Mouse (Mus musculus) forebrain, embryonic 15.5 days (tissue): Measurements from ENCODE around the gene Dpep2nb. TPM values are rescaled to one million over a fixed set of nuclear protein-coding genes. Genes with fewer than 3 reads are reported as not detected.

Experiments used
- ATAC-seq: fragments of 200-750 bp; cut with Nextera tagmentation; replicated peaks from 2 replicates; pipeline ENCODE4 v1.8.0; 2017; ENCODE audit warnings: mild to moderate bottlenecking, moderate TSS enrichment, moderate library complexity
- H3K27ac ChIP-seq: fragments of 300-500 bp; sonication (generic); replicated peaks from 2 replicates; pipeline ENCODE4 v1.5.1; 2015; ENCODE audit warnings: mild to moderate bottlenecking, inconsistent platforms
- H3K27me3 ChIP-seq: fragments of 300-500 bp; sonication (generic); 2 replicates; pipeline ENCODE4 v1.6.1; 2015; ENCODE audit warnings: inconsistent platforms
- H3K36me3 ChIP-seq: fragments of 300-500 bp; sonication (generic); 2 replicates; pipeline ENCODE4 v1.6.1; 2015; ENCODE audit warnings: mild to moderate bottlenecking, inconsistent platforms
- H3K4me1 ChIP-seq: fragments of 300-500 bp; sonication (generic); 2 replicates; pipeline ENCODE4 v1.6.1; 2015; ENCODE audit warnings: inconsistent platforms
- H3K4me2 ChIP-seq: fragments of 300-500 bp; sonication (generic); replicated peaks from 2 replicates; pipeline ENCODE4 v1.6.1; 2015; ENCODE audit warnings: mild to moderate bottlenecking, inconsistent platforms
- H3K4me3 ChIP-seq: fragments of 300-500 bp; sonication (generic); 2 replicates; pipeline ENCODE4 v1.5.1; 2015; ENCODE audit warnings: mild to moderate bottlenecking, inconsistent platforms
- H3K9ac ChIP-seq: fragments of 300-500 bp; sonication (generic); replicated peaks from 2 replicates; pipeline ENCODE4 v1.6.1; 2015; ENCODE audit warnings: mild to moderate bottlenecking, inconsistent platforms
- H3K9me3 ChIP-seq: fragments of 300-500 bp; sonication (generic); 2 replicates; pipeline ENCODE4 v1.6.1; 2016; ENCODE audit warnings: inconsistent platforms
- whole genome bisulfite sequencing: fragments of 180-500 bp; shearing (Covaris S2); methylation state at CpG from one replicate; pipeline ENCODE4 v1.1.7; 2015; ENCODE audit warnings: mixed read lengths; 5-methylcytosine and 5-hydroxymethylcytosine counted together
- polyA plus RNA-seq: library from polyadenylated mRNA; unstranded; fragments of >200 nt; fragmentation: Nextera tagmentation; extraction: Ambion mirVana; gene quantifications from 2 replicates; pipeline ENCODE4 v1.2.1, GENCODE M21; 2015

Gene Dpep2nb
- polyA plus RNA-seq, result not detected in 2 replicates

- no peak within 1 kb of the TSS for H3K27ac ChIP-seq
- H3K9me3 ChIP-seq, result no peaks in the 10 kb centered on the region
- H3K9ac ChIP-seq, result no peak within 1 kb of the TSS
- 0 out of 2 replicates have a peak, but pooled peaks cover 3% of the 10 kb centered on the region for H3K36me3 ChIP-seq
- no peak for ATAC-seq
- H3K27me3 ChIP-seq, result no peaks in the 10 kb centered on the region
- 85% methylated on average over 4 of the region's 4 CpGs for WGBS
- H3K4me2 ChIP-seq, result no peak within 1 kb of the TSS
- H3K4me3 ChIP-seq, result no peak within 1 kb of the TSS
- peaks cover 13% of the 10 kb centered on the region for H3K4me1 ChIP-seq
These were observed at the start of gene Dpep2nb for GRCm38 (mm10) chr8:106005875-106006274. TSS of gene Dpep2nb (minus strand) at chr8:106005975.

GRCm38 (mm10) chr8:106055038-106055437 lies 49.3 kb upstream of the Dpep2nb start:
- WGBS, result 53% methylated on average over 3 of the region's 3 CpGs
- Histone ChIP-seq H3K9me3 (no peaks in the 10 kb centered on the region), H3K4me3 (no peak overlapping the region), H3K27me3 (no peaks in the 10 kb centered on the region), H3K4me2 (no peak overlapping the region), H3K27ac (no peak overlapping the region), H3K36me3 (peaks cover 16% of the 10 kb centered on the region), H3K9ac (no peak overlapping the region), H3K4me1 (peaks cover 7% of the 10 kb centered on the region)
- ATAC-seq, result no peak

- ATAC-seq, result no peak
- H3K4me3 ChIP-seq, result no peak overlapping the region
- no peaks in the 10 kb centered on the region for H3K27me3 ChIP-seq
- no peak overlapping the region for H3K27ac ChIP-seq
- H3K4me1 ChIP-seq, result peaks cover 7% of the 10 kb centered on the region
- WGBS, result 80% methylated on average over 6 of the region's 6 CpGs
- no peaks in the 10 kb centered on the region for H3K9me3 ChIP-seq
- peaks cover 16% of the 10 kb centered on the region for H3K36me3 ChIP-seq
- no peak overlapping the region for H3K4me2 ChIP-seq
- no peak overlapping the region for H3K9ac ChIP-seq
These were observed 48.5 kb upstream of the Dpep2nb start for GRCm38 (mm10) chr8:106054190-106054811.

- no peaks in the 10 kb centered on the region for H3K4me1 ChIP-seq
- no peak overlapping the region for H3K4me3 ChIP-seq
- no peak overlapping the region for H3K4me2 ChIP-seq
- peaks cover 16% of the 10 kb centered on the region for H3K36me3 ChIP-seq
- ATAC-seq, result no peak
- H3K27me3 ChIP-seq, result no peaks in the 10 kb centered on the region
- H3K27ac ChIP-seq, result no peak overlapping the region
- H3K9ac ChIP-seq, result no peak overlapping the region
- H3K9me3 ChIP-seq, result no peaks in the 10 kb centered on the region
- 91% methylated on average over 9 of the region's 9 CpGs for WGBS
These were observed 46.8 kb upstream of the Dpep2nb start for GRCm38 (mm10) chr8:106052510-106053089.

- no peak overlapping the region for H3K9ac ChIP-seq
- 96% methylated on average over 3 of the region's 3 CpGs for WGBS
- no peak overlapping the region for H3K4me2 ChIP-seq
- H3K9me3 ChIP-seq, result no peaks in the 10 kb centered on the region
- H3K27me3 ChIP-seq, result no peaks in the 10 kb centered on the region
- no peak overlapping the region for H3K4me3 ChIP-seq
- H3K4me1 ChIP-seq, result no peaks in the 10 kb centered on the region
- no peak overlapping the region for H3K27ac ChIP-seq
- no peak for ATAC-seq
- H3K36me3 ChIP-seq, result peaks cover 20% of the 10 kb centered on the region
These were observed 45.3 kb upstream of the Dpep2nb start for GRCm38 (mm10) chr8:106051068-106051467.

GRCm38 (mm10) chr8:106049840-106050239 lies 44.1 kb upstream of the Dpep2nb start:
- Histone ChIP-seq H3K27ac (no peak overlapping the region), H3K9me3 (no peaks in the 10 kb centered on the region), H3K4me3 (no peak overlapping the region), H3K9ac (no peak overlapping the region), H3K27me3 (no peaks in the 10 kb centered on the region), H3K4me1 (no peaks in the 10 kb centered on the region), H3K4me2 (no peak overlapping the region), H3K36me3 (peaks cover 20% of the 10 kb centered on the region)
- ATAC-seq, result no peak
- WGBS, result 89% methylated on average over 6 of the region's 6 CpGs

GRCm38 (mm10) chr8:106047854-106048630 lies 42.3 kb upstream of the Dpep2nb start:
- Histone ChIP-seq H3K36me3 (peaks cover 12% of the 10 kb centered on the region; the same call in 1 of the 2 replicates), H3K4me2 (no peak overlapping the region), H3K4me3 (no peak overlapping the region), H3K4me1 (no peaks in the 10 kb centered on the region), H3K27ac (no peak overlapping the region), H3K27me3 (no peaks in the 10 kb centered on the region), H3K9ac (no peak overlapping the region), H3K9me3 (no peaks in the 10 kb centered on the region)
- 90% methylated on average over 5 of the region's 5 CpGs for WGBS
- ATAC-seq, result no peak

- Histone ChIP-seq H3K9ac (no peak overlapping the region), H3K9me3 (no peaks in the 10 kb centered on the region), H3K27me3 (no peaks in the 10 kb centered on the region), H3K4me2 (no peak overlapping the region), H3K4me3 (no peak overlapping the region), H3K4me1 (no peaks in the 10 kb centered on the region), H3K36me3 (peaks cover 7% of the 10 kb centered on the region; the same call in 1 of the 2 replicates), H3K27ac (no peak overlapping the region)
- WGBS, result 93% methylated on average over 11 of the region's 11 CpGs
- ATAC-seq, result no peak
These were observed 41.2 kb upstream of the Dpep2nb start for GRCm38 (mm10) chr8:106046872-106047559.

- WGBS, result 89% methylated on average over 3 of the region's 3 CpGs
- no peak for ATAC-seq
- H3K9ac ChIP-seq, result no peak overlapping the region
- no peaks in the 10 kb centered on the region for H3K4me1 ChIP-seq
- peaks cover 4% of the 10 kb centered on the region; the same call in 1 of the 2 replicates for H3K36me3 ChIP-seq
- no peaks in the 10 kb centered on the region for H3K27me3 ChIP-seq
- no peak overlapping the region for H3K4me2 ChIP-seq
- no peak overlapping the region for H3K4me3 ChIP-seq
- H3K9me3 ChIP-seq, result no peaks in the 10 kb centered on the region
- H3K27ac ChIP-seq, result no peak overlapping the region
These were observed 38.4 kb upstream of the Dpep2nb start for GRCm38 (mm10) chr8:106044151-106044550.

- no peaks in the 10 kb centered on the region for H3K9me3 ChIP-seq
- H3K4me1 ChIP-seq, result no peaks in the 10 kb centered on the region
- peaks cover 4% of the 10 kb centered on the region; the same call in 1 of the 2 replicates for H3K36me3 ChIP-seq
- WGBS, result 69% methylated on average over 2 of the region's 2 CpGs
- no peak overlapping the region for H3K27ac ChIP-seq
- H3K9ac ChIP-seq, result no peak overlapping the region
- no peak overlapping the region for H3K4me2 ChIP-seq
- H3K27me3 ChIP-seq, result no peaks in the 10 kb centered on the region
- no peak for ATAC-seq
- no peak overlapping the region for H3K4me3 ChIP-seq
These were observed 37.3 kb upstream of the Dpep2nb start for GRCm38 (mm10) chr8:106043055-106043454.

GRCm38 (mm10) chr8:106040218-106040617 lies 34.4 kb upstream of the Dpep2nb start:
- 76% methylated on average over 4 of the region's 4 CpGs for WGBS
- Histone ChIP-seq H3K27ac (no peak overlapping the region), H3K27me3 (no peaks in the 10 kb centered on the region), H3K4me1 (no peaks in the 10 kb centered on the region), H3K9me3 (no peaks in the 10 kb centered on the region), H3K4me3 (no peak overlapping the region), H3K4me2 (no peak overlapping the region), H3K9ac (no peak overlapping the region), H3K36me3 (0 out of 2 replicates have a peak, but pooled peaks cover 7% of the 10 kb centered on the region)
- no peak for ATAC-seq

- no peak overlapping the region for H3K4me3 ChIP-seq
- H3K27me3 ChIP-seq, result no peaks in the 10 kb centered on the region
- no peaks in the 10 kb centered on the region for H3K9me3 ChIP-seq
- no peaks in the 10 kb centered on the region for H3K4me1 ChIP-seq
- WGBS, result 89% methylated on average over 4 of the region's 4 CpGs
- 0 out of 2 replicates have a peak, but pooled peaks cover 7% of the 10 kb centered on the region for H3K36me3 ChIP-seq
- no peak for ATAC-seq
- H3K4me2 ChIP-seq, result no peak overlapping the region
- no peak overlapping the region for H3K27ac ChIP-seq
- H3K9ac ChIP-seq, result no peak overlapping the region
These were observed 33.8 kb upstream of the Dpep2nb start for GRCm38 (mm10) chr8:106039605-106040004.
